Mouse (Mus musculus) cerebellum, postnatal 4 days (tissue): Measurements from ENCODE around the gene Ocrl.

Experiments used
- DNase-seq, 2 experiments: peaks; one replicate each; pipeline ENCODE4 v3.0.0; 2022; ENCODE audit warnings: low spot score in 2 of 2, mixed read lengths in 1 of 2

Ocrl gene

GRCm38 (mm10) chrX:47912306-47912792 lies at the start of gene Ocrl:
Ocrl (plus strand) TSS chrX:47912387.
- peak; percentile 31 to 72 for DNase-seq

- no peak for DNase-seq
Measured at GRCm38 (mm10) chrX:47880052-47880451, 32.1 kb upstream of the Ocrl start.

GRCm38 (mm10) chrX:47882813-47883212 lies 29.4 kb upstream of the Ocrl start:
- DNase-seq: no peak

- no peak for DNase-seq
Measured at GRCm38 (mm10) chrX:47887401-47887800, 24.8 kb upstream of the Ocrl start.

- no peak for DNase-seq
Measured at GRCm38 (mm10) chrX:47891243-47891906, 20.8 kb upstream of the Ocrl start.

GRCm38 (mm10) chrX:47891907-47892430 lies 20.2 kb upstream of the Ocrl start:
- peak in 1 of 2 experiments; percentile 28 for DNase-seq

- DNase-seq: peak in 1 of 2 experiments; percentile 2
Measured at GRCm38 (mm10) chrX:47892431-47893024, 19.7 kb upstream of the Ocrl start, which contains the start of gene Smarca1. Smarca1 (minus strand) TSS chrX:47892974.

- no peak for DNase-seq
Measured at GRCm38 (mm10) chrX:47912904-47913542, 836 bp downstream of the Ocrl start.

- DNase-seq: no peak
Measured at GRCm38 (mm10) chrX:47913543-47913938, 1.4 kb downstream of the Ocrl start.

GRCm38 (mm10) chrX:47916831-47917230 lies 4.6 kb downstream of the Ocrl start:
- no peak for DNase-seq

GRCm38 (mm10) chrX:47920541-47920940 lies 8.4 kb downstream of the Ocrl start:
- DNase-seq: no peak

- no peak for DNase-seq
Measured at GRCm38 (mm10) chrX:47927981-47928380, 15.8 kb downstream of the Ocrl start.

GRCm38 (mm10) chrX:47930449-47930848 lies 18.3 kb downstream of the Ocrl start:
- no peak for DNase-seq

- no peak for DNase-seq
Measured at GRCm38 (mm10) chrX:47934352-47934751, 22.2 kb downstream of the Ocrl start.

GRCm38 (mm10) chrX:47936885-47937284 lies 24.7 kb downstream of the Ocrl start:
- DNase-seq: no peak

GRCm38 (mm10) chrX:47937740-47938139 lies 25.6 kb downstream of the Ocrl start:
- peak; percentile 20 to 29 for DNase-seq

GRCm38 (mm10) chrX:47949729-47950128 lies 37.5 kb downstream of the Ocrl start:
- no peak for DNase-seq

- no peak for DNase-seq
Measured at GRCm38 (mm10) chrX:47962579-47962978, 50.4 kb downstream of the Ocrl start.

GRCm38 (mm10) chrX:47970371-47970770 lies 58.2 kb downstream of the Ocrl start:
- no peak for DNase-seq

GRCm38 (mm10) chrX:47970864-47971263 lies 58.7 kb downstream of the Ocrl start:
- DNase-seq: no peak

- DNase-seq: no peak
Measured at GRCm38 (mm10) chrX:47971366-47972128, 59.4 kb downstream of the Ocrl start.

- DNase-seq: no peak
Measured at GRCm38 (mm10) chrX:47976551-47976950, 64.4 kb downstream of the Ocrl start.
